Mouse (Mus musculus): ENCODE measurements around the gene Pth2r. TPM values are rescaled to one million over a fixed set of nuclear protein-coding genes. Genes with fewer than 3 reads are reported as not detected.

Gene Pth2r
- total and polyA plus RNA-seq, 3 experiments: not detected

GRCm38 (mm10) chr1:65308476-65308875, 26.6 kb downstream of the Pth2r start:
- Histone ChIP-seq H3K4me2 (ENCODE audit: insufficient read depth, low read depth, poor library complexity, severe bottlenecking) (no peak overlapping the region), H3K9ac (ENCODE audit: insufficient read depth, low read depth) (no peak overlapping the region), H3K79me2 (replicated peaks; ENCODE audit: control insufficient read depth, extremely low read depth, insufficient read depth, poor library complexity, severe bottlenecking) (no peaks in the 10 kb centered on the region), H3K36me3 (replicated peaks in 1 of 2; ENCODE audit: control insufficient read depth in 1 of 2, insufficient read depth in 1 of 2, low read length in 1 of 2) (no peaks in the 10 kb centered on the region), H3K4me1 (ENCODE audit: control insufficient read depth in 1 of 2, insufficient read depth in 2 of 2) (peaks cover 0 to 6% of the 10 kb centered on the region in 2 experiments; a peak in 1 of 4 replicates), H3K27me3 (replicated peaks) (no peaks in the 10 kb centered on the region), H3K9me3 (replicated peaks; ENCODE audit: low read length) (no peaks in the 10 kb centered on the region), H3K4me3 (replicated peaks in 1 of 3; ENCODE audit: low read depth in 2 of 3, low read length in 2 of 3, poor library complexity in 1 of 3) (no peak overlapping the region), H3K27ac (ENCODE audit: insufficient read depth, low read depth) (no peak overlapping the region)
- no peak for DNase-seq (ENCODE audit: extremely low read depth)
- TF ChIP-seq ELF1 (IDR thresholded peaks at IDR 0.05; ENCODE audit: low read depth, low read length) (no peak), MAX (IDR thresholded peaks at IDR 0.05; ENCODE audit: low read length) (no peak), MAZ (IDR thresholded peaks at IDR 0.05; ENCODE audit: low read depth, low read length) (no peak), KAT2A (IDR thresholded peaks at IDR 0.05; ENCODE audit: insufficient replicate concordance, low read length) (no peak), MXI1 (IDR thresholded peaks at IDR 0.05; ENCODE audit: low read depth, low read length) (no peak), HCFC1 (IDR thresholded peaks at IDR 0.05; ENCODE audit: low read depth, low read length) (no peak), CHD1 (IDR thresholded peaks at IDR 0.05; ENCODE audit: low read depth, low read length) (no peak), CHD2 (IDR thresholded peaks at IDR 0.05; ENCODE audit: low read length) (no peak), SIN3A (IDR thresholded peaks at IDR 0.05; ENCODE audit: low read length) (no peak), PAX5 (IDR thresholded peaks at IDR 0.05; ENCODE audit: low read length) (no peak), USF2 (conservative IDR thresholded peaks at IDR 0.05; ENCODE audit: low read depth, low read length) (no peak), RCOR1 (conservative IDR thresholded peaks at IDR 0.05; ENCODE audit: low read depth, low read length) (no peak), POLR2AphosphoS2 (IDR thresholded peaks at IDR 0.05; ENCODE audit: low read depth, low read length) (no peak), SMC3 (IDR thresholded peaks at IDR 0.05; ENCODE audit: low read depth, low read length) (no peak), TCF12 (IDR thresholded peaks at IDR 0.05; ENCODE audit: low read depth, low read length) (no peak), CTCF (conservative IDR thresholded peaks at IDR 0.05 in 1 of 2, IDR thresholded peaks at IDR 0.05 in 1 of 2; ENCODE audit: low read depth in 2 of 2, low read length in 2 of 2) (no peak), MEF2A (IDR thresholded peaks at IDR 0.05; ENCODE audit: borderline replicate concordance, low read depth, low read length) (no peak)
- dilution Hi-C loops (cut with MboI; ENCODE audit: extremely low pct_ligation_motif_present, extremely low pct_unique_long_range_greater_than_20kb, low sequenced_read_pairs): no loop called here
- in situ Hi-C loops (cut with MboI; ENCODE audit: low pct_ligation_motif_present, low pct_unique_long_range_greater_than_20kb, low sequenced_read_pairs): loop anchor here (25.0 kb wide), 1 partner anchor 804 kb away; no protein-coding TSS in a partner anchor

GRCm38 (mm10) chr1:65311214-65311933, 29.5 kb downstream of the Pth2r start:
- Histone ChIP-seq H3K4me2 (ENCODE audit: insufficient read depth, low read depth, poor library complexity, severe bottlenecking) (no peak overlapping the region), H3K36me3 (replicated peaks in 1 of 2; ENCODE audit: control insufficient read depth in 1 of 2, insufficient read depth in 1 of 2, low read length in 1 of 2) (no peaks in the 10 kb centered on the region), H3K9me3 (replicated peaks; ENCODE audit: low read length) (no peaks in the 10 kb centered on the region), H3K27me3 (replicated peaks) (no peaks in the 10 kb centered on the region), H3K4me1 (ENCODE audit: control insufficient read depth in 1 of 2, insufficient read depth in 2 of 2) (peaks cover 0 to 6% of the 10 kb centered on the region in 2 experiments; a peak in 1 of 4 replicates), H3K9ac (ENCODE audit: insufficient read depth, low read depth) (no peak overlapping the region), H3K27ac (ENCODE audit: insufficient read depth, low read depth) (no peak overlapping the region), H3K4me3 (replicated peaks in 1 of 3; ENCODE audit: low read depth in 2 of 3, low read length in 2 of 3, poor library complexity in 1 of 3) (no peak overlapping the region), H3K79me2 (replicated peaks; ENCODE audit: control insufficient read depth, extremely low read depth, insufficient read depth, poor library complexity, severe bottlenecking) (no peaks in the 10 kb centered on the region)
- TF ChIP-seq MAX (IDR thresholded peaks at IDR 0.05; ENCODE audit: low read length): no peak
- no peak for TF ChIP-seq CHD1 (IDR thresholded peaks at IDR 0.05; ENCODE audit: low read depth, low read length)
- TF ChIP-seq POLR2A (IDR thresholded peaks at IDR 0.05; ENCODE audit: low read depth, low read length): no peak
- no peak for TF ChIP-seq MAZ (IDR thresholded peaks at IDR 0.05; ENCODE audit: low read depth, low read length)
- TF ChIP-seq TBP (conservative IDR thresholded peaks at IDR 0.05; ENCODE audit: low read depth, low read length): no peak
- no peak for TF ChIP-seq CTCF (conservative IDR thresholded peaks at IDR 0.05 in 1 of 2, IDR thresholded peaks at IDR 0.05 in 1 of 2; ENCODE audit: low read depth in 2 of 2, low read length in 2 of 2)
- TF ChIP-seq NRF1 (IDR thresholded peaks at IDR 0.05; ENCODE audit: low read depth, low read length): no peak
- no peak for TF ChIP-seq BHLHE40 (IDR thresholded peaks at IDR 0.05; ENCODE audit: low read depth, low read length)
- no peak for TF ChIP-seq RAD21 (IDR thresholded peaks at IDR 0.05; ENCODE audit: low read depth, low read length)
- TF ChIP-seq ZNF384 (IDR thresholded peaks at IDR 0.05; ENCODE audit: low read depth, low read length): no peak
- no peak for TF ChIP-seq ZKSCAN1 (IDR thresholded peaks at IDR 0.05; ENCODE audit: borderline replicate concordance, low read depth, low read length)
- no peak for TF ChIP-seq NELFE (IDR thresholded peaks at IDR 0.05; ENCODE audit: low read depth, low read length)
- TF ChIP-seq ZMIZ1 (IDR thresholded peaks at IDR 0.05; ENCODE audit: low read depth, low read length): no peak
- no peak for TF ChIP-seq E2F4 (IDR thresholded peaks at IDR 0.05; ENCODE audit: insufficient replicate concordance, low read depth, low read length)
- no peak for TF ChIP-seq UBTF (IDR thresholded peaks at IDR 0.05; ENCODE audit: low read depth, low read length)
- TF ChIP-seq HCFC1 (IDR thresholded peaks at IDR 0.05; ENCODE audit: low read depth, low read length): no peak
- no peak for TF ChIP-seq MXI1 (IDR thresholded peaks at IDR 0.05; ENCODE audit: low read depth, low read length)
- TF ChIP-seq ELF1 (IDR thresholded peaks at IDR 0.05; ENCODE audit: low read depth, low read length): no peak
- TF ChIP-seq RCOR1 (conservative IDR thresholded peaks at IDR 0.05; ENCODE audit: low read depth, low read length): no peak
- no peak for TF ChIP-seq SIN3A (IDR thresholded peaks at IDR 0.05; ENCODE audit: low read length)
- in situ Hi-C loops (cut with MboI; ENCODE audit: low pct_ligation_motif_present, low pct_unique_long_range_greater_than_20kb, low sequenced_read_pairs): loop anchor here (25.0 kb wide), 1 partner anchor 801 kb away; no protein-coding TSS in a partner anchor
- dilution Hi-C loops (cut with MboI; ENCODE audit: extremely low pct_ligation_motif_present, extremely low pct_unique_long_range_greater_than_20kb, low sequenced_read_pairs): no loop called here
- DNase-seq (ENCODE audit: extremely low read depth): no peak

Measured in CH12.LX (cell line).